Mouse (Mus musculus) hindbrain, embryonic 16.5 days (tissue): ENCODE data around the gene Ina. TPM values are rescaled to one million over a fixed set of nuclear protein-coding genes. Genes with fewer than 3 reads are reported as not detected.

Experiments used
- ATAC-seq: fragments of 200-750 bp; cut with Nextera tagmentation; 2 replicates; pipeline ENCODE4 v1.8.0; 2017; ENCODE audit warnings: moderate TSS enrichment, moderate library complexity
- H3K27ac ChIP-seq: fragments of 300-500 bp; sonication (generic); 2 replicates; pipeline ENCODE4 v1.5.1; 2014; ENCODE audit warnings: low read depth, mild to moderate bottlenecking, control low read depth, low read length, moderate library complexity
- H3K27me3 ChIP-seq: fragments of 300-500 bp; sonication (generic); replicated peaks from 2 replicates; pipeline ENCODE4 v1.6.1; 2014; ENCODE audit warnings: low read length; ENCODE audit not compliant: control insufficient read depth, insufficient read depth
- H3K36me3 ChIP-seq: fragments of 300-500 bp; sonication (generic); 2 replicates; pipeline ENCODE4 v1.6.1; 2014; ENCODE audit warnings: mild to moderate bottlenecking, low read length, moderate library complexity, mixed read lengths; ENCODE audit not compliant: control insufficient read depth, insufficient read depth
- H3K4me1 ChIP-seq: fragments of 300-500 bp; sonication (generic); 2 replicates; pipeline ENCODE4 v1.6.1; 2014; ENCODE audit warnings: low read depth, low read length; ENCODE audit not compliant: control insufficient read depth, insufficient read depth
- H3K4me2 ChIP-seq: fragments of 300-500 bp; sonication (generic); 2 replicates; pipeline ENCODE4 v1.6.1; 2014; ENCODE audit warnings: mild to moderate bottlenecking, low read length, control low read depth, moderate library complexity
- H3K4me3 ChIP-seq: fragments of 300-500 bp; sonication (generic); 2 replicates; pipeline ENCODE4 v1.5.1; 2014; ENCODE audit warnings: mild to moderate bottlenecking, low read length, control low read depth, moderate library complexity
- H3K9ac ChIP-seq: fragments of 300-500 bp; sonication (generic); 2 replicates; pipeline ENCODE4 v1.6.1; 2014; ENCODE audit warnings: low read depth, mild to moderate bottlenecking, control low read depth, low read length, moderate library complexity
- H3K9me3 ChIP-seq: fragments of 300-500 bp; sonication (generic); 2 replicates; pipeline ENCODE4 v1.6.1; 2014; ENCODE audit warnings: mild to moderate bottlenecking, low read length, moderate library complexity; ENCODE audit not compliant: control insufficient read depth
- WGBS: fragments of 180-500 bp; shearing (Covaris S2); extraction: QIAGEN DNeasy Blood & Tissue Kit; methylation state at CpG from one replicate; pipeline ENCODE4 v1.1.7; 2014; 5-methylcytosine and 5-hydroxymethylcytosine counted together
- polyA plus RNA-seq: library from polyadenylated mRNA; unstranded; fragments of >200 nt; fragmentation: Nextera tagmentation; extraction: Ambion mirVana; gene quantifications from 2 replicates; pipeline ENCODE4 v1.2.1, GENCODE M21; 2015

The Ina gene
- polyA plus RNA-seq: 413 and 454 TPM in 2 replicates

DNA sequence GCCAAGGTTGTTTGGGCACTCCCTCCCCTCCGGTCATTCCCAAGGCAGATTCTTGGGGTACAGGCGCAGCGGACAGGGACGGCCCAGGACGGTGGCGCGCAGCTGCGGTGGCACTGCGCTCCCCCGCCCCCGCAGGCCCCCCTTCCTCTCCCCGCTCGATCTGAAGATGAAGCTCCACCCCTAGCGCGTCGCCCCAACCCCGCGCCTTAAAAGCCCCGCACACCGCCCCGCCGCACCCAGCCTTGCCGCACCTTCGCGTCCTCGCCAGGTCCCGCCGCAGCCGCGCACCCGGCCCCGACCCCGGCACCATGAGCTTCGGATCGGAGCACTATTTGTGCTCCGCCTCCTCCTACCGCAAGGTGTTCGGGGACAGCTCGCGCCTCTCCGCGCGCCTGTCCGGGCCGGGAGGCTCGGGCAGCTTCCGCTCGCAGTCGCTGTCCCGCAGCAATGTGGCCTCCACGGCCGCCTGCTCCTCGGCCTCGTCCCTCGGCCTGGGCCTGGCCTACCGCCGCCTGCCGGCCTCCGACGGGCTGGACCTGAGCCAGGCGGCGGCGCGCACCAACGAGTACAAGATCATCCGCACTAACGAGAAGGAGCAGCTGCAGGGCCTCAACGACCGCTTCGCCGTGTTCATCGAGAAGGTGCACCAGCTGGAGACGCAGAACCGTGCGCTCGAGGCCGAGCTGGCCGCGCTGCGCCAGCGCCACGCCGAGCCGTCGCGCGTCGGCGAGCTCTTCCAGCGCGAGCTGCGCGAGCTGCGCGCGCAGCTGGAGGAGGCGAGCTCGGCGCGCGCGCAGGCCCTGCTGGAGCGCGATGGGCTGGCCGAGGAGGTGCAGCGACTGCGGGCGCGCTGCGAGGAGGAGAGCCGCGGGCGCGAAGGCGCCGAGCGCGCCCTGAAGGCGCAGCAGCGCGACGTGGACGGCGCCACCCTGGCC, at the start of gene Ina, which contains the start of gene Nt5c2:
TSS of gene Ina (plus strand) at position 252 of the 935 bp plus-strand sequence.
TSS of gene Nt5c2 (minus strand) at position 707 of the 935 bp plus-strand sequence.
- H3K27ac ChIP-seq: peak within 1 kb of the TSS; percentile 96
- no peaks in the 10 kb centered on the region for H3K9me3 ChIP-seq
- H3K4me2 ChIP-seq: peak within 1 kb of the TSS; percentile 69
- under 1% methylated on average over 114 of the region's 124 CpGs for WGBS
- peak within 1 kb of the TSS; percentile 91 for H3K9ac ChIP-seq
- ATAC-seq: peak; percentile 87
- peaks cover 2% of the 10 kb centered on the region for H3K27me3 ChIP-seq
- H3K4me1 ChIP-seq: peaks cover 6% of the 10 kb centered on the region
- H3K4me3 ChIP-seq: peak within 1 kb of the TSS; percentile 85
- H3K36me3 ChIP-seq: no peaks in the 10 kb centered on the region

DNA sequence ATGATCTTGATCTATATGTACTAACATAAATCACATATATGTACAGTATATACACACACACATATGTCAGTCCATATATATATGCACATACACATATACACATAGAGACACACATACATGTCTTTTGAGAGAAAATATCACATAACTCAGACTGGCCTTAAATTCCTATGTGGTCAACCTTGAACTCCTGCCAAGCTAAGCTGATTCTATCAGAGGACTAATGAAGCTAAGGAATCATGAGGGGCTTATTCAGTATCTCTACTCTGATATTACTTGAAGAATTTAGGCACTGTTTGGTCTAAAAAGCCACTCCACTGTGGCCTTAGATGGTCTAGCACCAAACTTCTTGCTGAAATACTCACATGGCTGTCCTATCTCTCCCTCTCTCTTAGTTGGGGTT, 49.0 kb upstream of the Ina start:
- H3K9me3 ChIP-seq: no peaks in the 10 kb centered on the region
- H3K4me3 ChIP-seq: no peak overlapping the region
- no peaks in the 10 kb centered on the region for H3K36me3 ChIP-seq
- no peak overlapping the region for H3K9ac ChIP-seq
- H3K27ac ChIP-seq: no peak overlapping the region
- ATAC-seq: no peak
- no peaks in the 10 kb centered on the region for H3K27me3 ChIP-seq
- peaks cover 10% of the 10 kb centered on the region for H3K4me1 ChIP-seq
- no peak overlapping the region for H3K4me2 ChIP-seq

- H3K9me3 ChIP-seq: no peaks in the 10 kb centered on the region
- WGBS: 91% methylated on average over 6 of the region's 6 CpGs
- H3K4me3 ChIP-seq: no peak overlapping the region
- no peak overlapping the region for H3K4me2 ChIP-seq
- no peaks in the 10 kb centered on the region for H3K36me3 ChIP-seq
- H3K27ac ChIP-seq: no peak overlapping the region
- no peaks in the 10 kb centered on the region for H3K27me3 ChIP-seq
- no peak overlapping the region for H3K9ac ChIP-seq
- H3K4me1 ChIP-seq: peaks cover 10% of the 10 kb centered on the region
- no peak for ATAC-seq
These were observed 48.2 kb upstream of the Ina start for GRCm38 (mm10) chr19:46966330-46966729.

DNA sequence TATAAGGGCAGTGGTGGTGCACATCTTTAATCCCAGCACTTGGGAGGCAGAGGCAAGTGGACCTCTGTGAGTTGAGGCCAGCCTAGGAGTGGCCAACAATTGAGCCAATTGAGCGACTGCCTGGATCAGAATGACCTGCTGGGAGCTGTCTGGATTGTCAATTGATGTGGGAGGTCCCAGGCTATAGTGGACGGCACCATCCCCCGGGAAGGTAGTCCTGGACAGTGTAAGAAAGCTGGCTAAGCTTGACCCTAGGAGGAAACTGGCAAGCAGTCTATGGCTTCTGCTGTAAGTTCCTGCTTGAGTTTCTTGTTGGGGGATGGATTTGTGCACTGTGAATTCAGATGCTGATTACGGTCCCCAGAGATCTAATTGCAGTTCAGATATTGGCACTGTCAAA, 46.6 kb upstream of the Ina start:
- Histone ChIP-seq H3K9ac (no peak overlapping the region), H3K27ac (no peak overlapping the region), H3K36me3 (no peaks in the 10 kb centered on the region), H3K27me3 (no peaks in the 10 kb centered on the region), H3K4me2 (no peak overlapping the region), H3K9me3 (no peaks in the 10 kb centered on the region), H3K4me3 (no peak overlapping the region), H3K4me1 (peaks cover 21% of the 10 kb centered on the region)
- 34% methylated on average over 4 of the region's 4 CpGs for WGBS
- no peak for ATAC-seq

GRCm38 (mm10) chr19:46968833-46969232, 45.7 kb upstream of the Ina start:
- no peaks in the 10 kb centered on the region for H3K9me3 ChIP-seq
- no peak overlapping the region for H3K27ac ChIP-seq
- no peak for ATAC-seq
- 95% methylated on average over 5 of the region's 5 CpGs for WGBS
- no peak overlapping the region for H3K9ac ChIP-seq
- H3K27me3 ChIP-seq: no peaks in the 10 kb centered on the region
- no peaks in the 10 kb centered on the region for H3K36me3 ChIP-seq
- H3K4me1 ChIP-seq: peaks cover 21% of the 10 kb centered on the region
- no peak overlapping the region for H3K4me2 ChIP-seq
- H3K4me3 ChIP-seq: no peak overlapping the region

GRCm38 (mm10) chr19:46969286-46969985, 45.1 kb upstream of the Ina start:
- WGBS: 77% methylated on average over 22 of the region's 22 CpGs
- peaks cover 21% of the 10 kb centered on the region for H3K4me1 ChIP-seq

GRCm38 (mm10) chr19:46970121-46970729, 44.3 kb upstream of the Ina start:
- no peak overlapping the region for H3K4me2 ChIP-seq
- H3K36me3 ChIP-seq: no peaks in the 10 kb centered on the region
- H3K27ac ChIP-seq: no peak overlapping the region
- H3K9ac ChIP-seq: no peak overlapping the region
- no peaks in the 10 kb centered on the region for H3K27me3 ChIP-seq
- 68% methylated on average over 13 of the region's 13 CpGs for WGBS
- H3K4me1 ChIP-seq: peaks cover 21% of the 10 kb centered on the region
- ATAC-seq: no peak
- H3K4me3 ChIP-seq: no peak overlapping the region
- no peaks in the 10 kb centered on the region for H3K9me3 ChIP-seq

More at GRCm38 (mm10) chr19:46969286-46969985, 45.1 kb upstream of the Ina start:
- Histone ChIP-seq H3K36me3 (no peaks in the 10 kb centered on the region), H3K27ac (no peak overlapping the region), H3K4me3 (no peak overlapping the region), H3K27me3 (no peaks in the 10 kb centered on the region), H3K4me2 (no peak overlapping the region), H3K9ac (no peak overlapping the region), H3K9me3 (no peaks in the 10 kb centered on the region)
- ATAC-seq: no peak

- peaks cover 21% of the 10 kb centered on the region for H3K4me1 ChIP-seq
- 20% methylated on average over 8 of the region's 8 CpGs for WGBS
- no peak overlapping the region for H3K4me3 ChIP-seq
- no peaks in the 10 kb centered on the region for H3K9me3 ChIP-seq
- peak overlapping the region; percentile 80 for H3K27ac ChIP-seq
- ATAC-seq: peak; percentile 60
- H3K27me3 ChIP-seq: no peaks in the 10 kb centered on the region
- peak overlapping the region; percentile 20; the same call in 1 of the 2 replicates for H3K4me2 ChIP-seq
- peak overlapping the region; percentile 47; the same call in 1 of the 2 replicates for H3K9ac ChIP-seq
- no peaks in the 10 kb centered on the region for H3K36me3 ChIP-seq
These were observed 43.3 kb upstream of the Ina start for GRCm38 (mm10) chr19:46971051-46971689.
